Mouse (Mus musculus): ENCODE data around the gene 1810009A15Rik. TPM values are rescaled to one million over a fixed set of nuclear protein-coding genes. Genes with fewer than 3 reads are reported as not detected.
A peak's percentile ranks its signal among the peaks of the same experiment; 100 is the strongest.
"Not testable (repeated sequence)": the region's sequence is repeated elsewhere in the genome, so short reads cannot be mapped to it uniquely, and the experiment has no call there.

Gene 1810009A15Rik
- polyA plus RNA-seq, 1 experiment from 2014 or later: 49.0 TPM

- H3K27ac ChIP-seq (replicated peaks): no peak overlapping the region
- WGBS (ENCODE audit: insufficient replicate concordance): 59% methylated on average over 10 of the region's 10 CpGs
- H3K9me3 ChIP-seq (replicated peaks): no peaks in the 10 kb centered on the region
- H3K9ac ChIP-seq: no peak overlapping the region
- no peak for ATAC-seq (ENCODE audit: insufficient read depth)
- no peak overlapping the region for H3K4me3 ChIP-seq (replicated peaks)
- H3K36me3 ChIP-seq (replicated peaks): peaks cover 6% of the 10 kb centered on the region; the same call in 1 of the 2 replicates
- H3K27me3 ChIP-seq: peaks cover 5% of the 10 kb centered on the region; the same call in 1 of the 2 replicates
- H3K4me2 ChIP-seq: no peak overlapping the region
- H3K4me1 ChIP-seq (replicated peaks): peaks cover 13% of the 10 kb centered on the region; the same call in 1 of the 2 replicates
Observed at GRCm38 (mm10) chr19:8852236-8852928, 36.3 kb upstream of the 1810009A15Rik start.

GRCm38 (mm10) chr19:8853117-8853516, 35.5 kb upstream of the 1810009A15Rik start:
- Histone ChIP-seq H3K4me1 (replicated peaks) (peaks cover 13% of the 10 kb centered on the region; the same call in 1 of the 2 replicates), H3K9ac (no peak overlapping the region), H3K27ac (replicated peaks) (no peak overlapping the region), H3K36me3 (replicated peaks) (no peaks in the 10 kb centered on the region; the same call in 1 of the 2 replicates), H3K4me2 (no peak overlapping the region), H3K9me3 (replicated peaks) (no peaks in the 10 kb centered on the region), H3K27me3 (peaks cover 5% of the 10 kb centered on the region; the same call in 1 of the 2 replicates), H3K4me3 (replicated peaks) (no peak overlapping the region)
- 74% methylated on average over 3 of the region's 3 CpGs for WGBS (ENCODE audit: insufficient replicate concordance)
- no peak for ATAC-seq (ENCODE audit: insufficient read depth)

GRCm38 (mm10) chr19:8857689-8858088, 31.0 kb upstream of the 1810009A15Rik start:
- Histone ChIP-seq H3K4me3 (replicated peaks) (no peak overlapping the region), H3K9me3 (replicated peaks) (no peaks in the 10 kb centered on the region), H3K4me1 (replicated peaks) (no peaks in the 10 kb centered on the region), H3K9ac (no peak overlapping the region), H3K4me2 (no peak overlapping the region), H3K27ac (replicated peaks) (no peak overlapping the region), H3K36me3 (replicated peaks) (no peaks in the 10 kb centered on the region), H3K27me3 (no peaks in the 10 kb centered on the region)
- 33% methylated on average over 4 of the region's 4 CpGs for WGBS (ENCODE audit: insufficient replicate concordance)
- ATAC-seq (ENCODE audit: insufficient read depth): no peak

GRCm38 (mm10) chr19:8859018-8859417, 29.6 kb upstream of the 1810009A15Rik start:
- no peak for ATAC-seq (ENCODE audit: insufficient read depth)
- no peak overlapping the region for H3K27ac ChIP-seq (replicated peaks)

GRCm38 (mm10) chr19:8864265-8864664, 24.4 kb upstream of the 1810009A15Rik start:
- Histone ChIP-seq H3K9me3 (replicated peaks) (no peaks in the 10 kb centered on the region), H3K27ac (replicated peaks) (no peak overlapping the region), H3K4me2 (no peak overlapping the region), H3K4me1 (replicated peaks) (0 out of 2 replicates have a peak, but pooled peaks cover 6% of the 10 kb centered on the region), H3K4me3 (replicated peaks) (no peak overlapping the region), H3K27me3 (no peaks in the 10 kb centered on the region), H3K36me3 (replicated peaks) (no peaks in the 10 kb centered on the region), H3K9ac (no peak overlapping the region)
- WGBS (ENCODE audit: insufficient replicate concordance): 69% methylated on average over 6 of the region's 6 CpGs
- no peak for ATAC-seq (ENCODE audit: insufficient read depth)

More at GRCm38 (mm10) chr19:8859018-8859417, 29.6 kb upstream of the 1810009A15Rik start:
- H3K4me3 ChIP-seq (replicated peaks): no peak overlapping the region
- no peak overlapping the region for H3K9ac ChIP-seq
- no peaks in the 10 kb centered on the region for H3K27me3 ChIP-seq
- 20% methylated on average over 1 of the region's 1 CpGs for WGBS (ENCODE audit: insufficient replicate concordance)
- H3K36me3 ChIP-seq (replicated peaks): no peaks in the 10 kb centered on the region
- no peaks in the 10 kb centered on the region for H3K9me3 ChIP-seq (replicated peaks)
- H3K4me1 ChIP-seq (replicated peaks): no peaks in the 10 kb centered on the region
- no peak overlapping the region for H3K4me2 ChIP-seq

GRCm38 (mm10) chr19:8870381-8870780, 18.3 kb upstream of the 1810009A15Rik start:
- H3K27me3 ChIP-seq; H3K9me3 ChIP-seq (replicated peaks); ATAC-seq (ENCODE audit: insufficient read depth): not testable (repeated sequence)
- Histone ChIP-seq H3K27ac (replicated peaks) (0 out of 2 replicates have a peak overlapping the region, but pooled peaks have one; percentile 92), H3K36me3 (replicated peaks) (peaks cover 28% of the 10 kb centered on the region), H3K4me1 (replicated peaks) (peaks cover 52% of the 10 kb centered on the region), H3K4me2 (peak overlapping the region; percentile 90), H3K4me3 (replicated peaks) (peak overlapping the region; percentile 98), H3K9ac (0 out of 2 replicates have a peak overlapping the region, but pooled peaks have one; percentile 99)
- 46% methylated on average over 3 of the region's 3 CpGs for WGBS (ENCODE audit: insufficient replicate concordance)

GRCm38 (mm10) chr19:8870838-8871237, 17.8 kb upstream of the 1810009A15Rik start:
- 26% methylated on average over 9 of the region's 9 CpGs for WGBS (ENCODE audit: insufficient replicate concordance)
- H3K9ac ChIP-seq: peak overlapping the region; percentile 99
- no peaks in the 10 kb centered on the region for H3K9me3 ChIP-seq (replicated peaks)
- H3K27ac ChIP-seq (replicated peaks): peak overlapping the region; percentile 92
- peak; percentile 19 for ATAC-seq (ENCODE audit: insufficient read depth)
- H3K4me1 ChIP-seq (replicated peaks): peaks cover 52% of the 10 kb centered on the region
- H3K4me2 ChIP-seq: peak overlapping the region; percentile 90
- H3K4me3 ChIP-seq (replicated peaks): peak overlapping the region; percentile 98
- H3K36me3 ChIP-seq (replicated peaks): peaks cover 33% of the 10 kb centered on the region
- no peaks in the 10 kb centered on the region for H3K27me3 ChIP-seq

GRCm38 (mm10) chr19:8871267-8872186, 17.1 kb upstream of the 1810009A15Rik start, which contains the start of gene Ubxn1:
Gene Ubxn1 (plus strand): TSS chr19:8871496.
- H3K9me3 ChIP-seq (replicated peaks): no peaks in the 10 kb centered on the region
- H3K27ac ChIP-seq (replicated peaks): peak within 1 kb of the TSS; percentile 92
- H3K36me3 ChIP-seq (replicated peaks): peaks cover 40% of the 10 kb centered on the region
- peaks cover 52% of the 10 kb centered on the region for H3K4me1 ChIP-seq (replicated peaks)
- peak within 1 kb of the TSS; percentile 98 for H3K4me3 ChIP-seq (replicated peaks)
- H3K4me2 ChIP-seq: peak within 1 kb of the TSS; percentile 90
- H3K27me3 ChIP-seq: no peaks in the 10 kb centered on the region
- WGBS (ENCODE audit: insufficient replicate concordance): under 1% methylated on average over 59 of the region's 59 CpGs
- H3K9ac ChIP-seq: peak within 1 kb of the TSS; percentile 99
- ATAC-seq (ENCODE audit: insufficient read depth): peak; percentile 95

GRCm38 (mm10) chr19:8872266-8872840, 16.3 kb upstream of the 1810009A15Rik start:
- H3K4me2 ChIP-seq: peak overlapping the region; percentile 90
- 64% methylated on average over 10 of the region's 10 CpGs for WGBS (ENCODE audit: insufficient replicate concordance)
- ATAC-seq (ENCODE audit: insufficient read depth): no peak

GRCm38 (mm10) chr19:8875031-8875430, 13.6 kb upstream of the 1810009A15Rik start:
- no peaks in the 10 kb centered on the region for H3K27me3 ChIP-seq
- no peak overlapping the region for H3K4me2 ChIP-seq
- peak overlapping the region; percentile 34; the same call in 1 of the 2 replicates for H3K27ac ChIP-seq (replicated peaks)
- H3K36me3 ChIP-seq (replicated peaks): peaks cover 49% of the 10 kb centered on the region
- no peak for ATAC-seq (ENCODE audit: insufficient read depth)
- no peaks in the 10 kb centered on the region for H3K9me3 ChIP-seq (replicated peaks)
- H3K4me3 ChIP-seq (replicated peaks): no peak overlapping the region
- WGBS (ENCODE audit: insufficient replicate concordance): 87% methylated on average over 7 of the region's 7 CpGs
- H3K4me1 ChIP-seq (replicated peaks): peaks cover 49% of the 10 kb centered on the region
- H3K9ac ChIP-seq: no peak overlapping the region

More at GRCm38 (mm10) chr19:8872266-8872840, 16.3 kb upstream of the 1810009A15Rik start:
- H3K9me3 ChIP-seq (replicated peaks): no peaks in the 10 kb centered on the region
- H3K9ac ChIP-seq: peak overlapping the region; percentile 99
- peak overlapping the region; percentile 98 for H3K4me3 ChIP-seq (replicated peaks)
- peaks cover 52% of the 10 kb centered on the region for H3K4me1 ChIP-seq (replicated peaks)
- peak overlapping the region; percentile 92 for H3K27ac ChIP-seq (replicated peaks)
- no peaks in the 10 kb centered on the region for H3K27me3 ChIP-seq
- H3K36me3 ChIP-seq (replicated peaks): peaks cover 46% of the 10 kb centered on the region

Data from liver, embryonic 15.5 days (tissue).